Mouse (Mus musculus) bone marrow macrophage, adult 2 months (primary cell): ENCODE data around the gene Nos1. TPM values are rescaled to one million over a fixed set of nuclear protein-coding genes. Genes with fewer than 3 reads are reported as not detected.
A peak's percentile ranks its signal among the peaks of the same experiment; 100 is the strongest.

Experiments used
- H3K27ac ChIP-seq: 2 replicates; pipeline ENCODE4 v1.5.1; 2012; ENCODE audit warnings: low read depth, low read length; ENCODE audit not compliant: insufficient read depth
- H3K4me1 ChIP-seq: 2 replicates; pipeline ENCODE4 v1.6.1; 2012; ENCODE audit warnings: low read length; ENCODE audit not compliant: control insufficient read depth, insufficient read depth
- H3K4me3 ChIP-seq: 2 replicates; pipeline ENCODE4 v1.5.1; 2012; ENCODE audit warnings: mild to moderate bottlenecking, low read length, moderate library complexity; ENCODE audit not compliant: insufficient read depth
- CTCF ChIP-seq: IDR thresholded peaks from 2 replicates; pipeline ENCODE4 v1.5.1; 2012; ENCODE audit warnings: low read depth, mild to moderate bottlenecking, low read length, moderate library complexity
- POLR2A ChIP-seq: IDR thresholded peaks from 2 replicates; pipeline ENCODE4 v1.6.1; 2012; ENCODE audit warnings: mild to moderate bottlenecking, low read depth, low read length, borderline replicate concordance
- polyA plus RNA-seq: library from polyadenylated mRNA; stranded (reverse); fragments of >200 nt; gene quantifications from 2 replicates; pipeline ENCODE4 v1.2.4, GENCODE M21; 2012; ENCODE audit not compliant: missing spikeins, insufficient read depth, insufficient read length

The Nos1 gene
- polyA plus RNA-seq, 1 experiment, result 0.05 TPM

DNA sequence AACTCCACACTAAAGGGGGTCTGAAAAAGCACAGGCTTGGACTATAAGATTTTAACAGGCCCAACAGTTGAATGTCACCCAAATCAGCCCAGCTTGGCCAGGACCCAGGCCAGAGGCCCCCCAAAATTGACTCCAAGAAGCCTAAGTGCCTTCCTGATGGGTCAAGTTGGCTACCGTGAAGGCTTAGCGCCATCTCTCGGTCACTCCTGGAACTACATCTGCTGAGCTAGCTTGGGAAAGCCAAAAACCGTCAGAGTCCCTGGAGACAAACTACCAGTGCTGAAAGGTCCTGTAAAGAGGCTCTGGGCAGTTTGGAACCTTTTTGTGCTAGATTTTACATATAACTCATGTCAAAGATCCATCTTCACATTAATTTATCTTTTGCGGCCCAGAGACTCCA lies 56.1 kb downstream of the Nos1 start:
- Histone ChIP-seq H3K4me3 (no peak overlapping the region), H3K27ac (no peak overlapping the region), H3K4me1 (no peaks in the 10 kb centered on the region)
- no peak for TF ChIP-seq POLR2A
- peak; percentile 70 for TF ChIP-seq CTCF

DNA sequence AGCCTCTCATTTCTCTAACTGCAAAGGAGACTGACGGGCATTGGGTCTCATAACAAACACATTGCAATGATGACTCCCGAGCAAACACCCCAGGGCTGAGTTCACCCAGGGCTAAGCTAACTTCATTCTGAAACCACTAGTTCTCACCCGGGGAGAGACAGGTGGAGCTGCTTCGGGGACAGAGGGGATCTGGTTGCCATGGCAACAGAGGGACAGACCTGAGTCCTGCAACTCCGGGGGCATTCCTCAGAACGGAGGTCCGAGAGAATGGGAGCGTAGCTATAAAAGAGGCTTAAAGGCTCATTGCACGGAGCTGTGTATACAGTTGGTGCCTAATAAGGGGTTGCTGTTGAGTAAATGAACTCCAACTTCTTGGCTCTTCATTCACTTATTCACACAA lies 56.9 kb downstream of the Nos1 start:
- TF ChIP-seq CTCF (no peak), POLR2A (no peak)

DNA sequence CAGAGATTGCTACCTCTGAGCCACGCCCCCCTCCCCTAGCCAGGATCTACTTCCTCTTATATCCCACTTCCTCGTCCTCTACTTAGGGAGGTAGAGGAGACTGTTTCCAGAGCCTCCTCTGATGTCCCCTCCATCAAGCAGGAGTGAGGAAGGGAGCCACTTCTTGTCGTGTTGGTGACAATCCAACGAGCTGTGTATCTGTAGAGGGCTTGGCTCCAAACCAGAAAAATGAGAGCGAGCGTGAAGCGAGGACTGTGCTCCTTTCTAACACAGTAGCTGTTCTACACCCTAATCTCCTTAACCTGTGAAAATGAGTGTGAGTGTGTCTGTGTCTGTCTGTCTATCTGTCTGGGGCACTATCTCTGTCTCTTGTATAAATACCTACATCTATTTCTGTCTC lies 58.7 kb downstream of the Nos1 start:
- no peak overlapping the region for H3K27ac ChIP-seq
- no peaks in the 10 kb centered on the region for H3K4me1 ChIP-seq
- TF ChIP-seq POLR2A (no peak), CTCF (no peak)
- no peak overlapping the region for H3K4me3 ChIP-seq

More for the DNA sequence above, 56.9 kb downstream of the Nos1 start:
- Histone ChIP-seq H3K4me1 (no peaks in the 10 kb centered on the region), H3K4me3 (no peak overlapping the region), H3K27ac (no peak overlapping the region)

DNA sequence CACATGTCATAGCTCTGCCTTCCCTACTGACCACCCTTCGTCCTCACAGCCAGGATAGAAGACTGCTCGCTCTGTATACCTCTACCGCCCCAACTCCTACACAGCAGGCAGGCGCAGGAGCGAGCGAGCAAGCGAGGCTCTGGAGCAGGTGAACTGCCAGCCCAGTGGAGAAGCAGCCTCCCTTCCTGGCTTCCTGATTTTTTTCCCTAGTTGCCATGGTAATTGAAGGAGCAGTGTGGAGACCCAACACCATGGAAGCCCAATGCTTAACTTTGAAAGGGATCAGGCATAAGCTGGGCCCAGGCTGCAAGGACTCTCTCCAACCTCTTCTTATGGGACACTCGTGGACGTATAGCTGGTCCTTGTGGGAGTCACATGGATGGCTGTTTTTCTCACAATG lies 59.4 kb downstream of the Nos1 start:
- H3K27ac ChIP-seq, result no peak overlapping the region
- no peak overlapping the region for H3K4me3 ChIP-seq
- no peaks in the 10 kb centered on the region for H3K4me1 ChIP-seq
- TF ChIP-seq CTCF, result no peak
- TF ChIP-seq POLR2A, result no peak

DNA sequence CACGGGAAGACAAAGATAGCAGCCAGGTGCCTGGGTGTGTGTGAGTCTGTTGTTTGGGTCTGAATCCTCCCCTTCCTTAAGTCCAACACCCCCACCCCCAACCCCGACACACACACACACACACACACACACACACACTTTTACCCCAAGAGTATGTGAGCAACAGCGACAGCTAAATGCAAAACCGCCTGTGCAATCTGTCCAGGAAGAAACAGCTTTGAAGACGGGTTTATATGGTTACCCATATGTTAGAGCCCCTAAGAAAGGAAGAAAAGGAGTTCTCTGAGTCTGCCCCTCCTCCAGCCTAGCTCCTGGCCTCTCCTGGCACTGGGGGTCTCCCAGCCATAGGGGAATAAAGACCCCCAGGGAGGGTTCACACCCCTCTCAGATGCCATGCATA lies 60.2 kb downstream of the Nos1 start:
- H3K27ac ChIP-seq, result no peak overlapping the region
- TF ChIP-seq POLR2A (no peak), CTCF (no peak)
- no peaks in the 10 kb centered on the region for H3K4me1 ChIP-seq
- H3K4me3 ChIP-seq, result no peak overlapping the region

DNA sequence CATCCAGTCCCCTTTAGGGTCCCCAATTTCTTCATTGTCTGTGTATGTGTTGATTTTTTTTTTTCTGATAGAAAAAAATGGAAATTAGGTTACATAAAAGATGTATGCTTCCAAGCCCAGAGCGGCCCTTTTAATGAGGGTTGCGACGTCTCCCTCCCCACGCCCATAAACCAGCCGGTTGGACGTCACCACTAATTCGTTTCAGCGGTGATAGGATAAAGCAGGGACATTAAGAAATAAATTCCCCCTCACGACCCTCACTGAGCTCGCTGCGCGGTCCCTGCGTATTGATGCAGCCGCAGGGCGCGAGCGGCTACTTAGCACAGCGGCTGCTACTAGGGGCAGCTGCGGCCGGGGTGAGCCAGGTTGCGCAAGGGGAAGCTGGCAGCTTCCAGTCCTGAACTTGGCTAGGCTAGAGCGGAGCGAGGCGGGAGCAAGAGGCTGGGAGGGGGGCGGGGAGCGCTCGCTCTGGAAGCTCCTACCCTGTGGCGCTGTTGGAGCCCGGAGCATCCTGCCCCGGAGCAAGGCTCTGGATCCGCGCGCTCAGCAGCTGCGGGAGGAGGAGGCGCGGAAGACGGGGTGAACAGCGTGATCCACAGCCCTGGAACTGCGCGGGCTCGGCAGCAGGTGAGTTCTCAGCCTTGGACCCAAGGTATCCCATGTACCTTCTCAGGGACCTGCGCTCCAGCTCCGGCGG lies 61.0 kb downstream of the Nos1 start:
- no peak for TF ChIP-seq POLR2A
- TF ChIP-seq CTCF, result no peak
- no peak overlapping the region for H3K4me3 ChIP-seq
- no peak overlapping the region for H3K27ac ChIP-seq
- no peaks in the 10 kb centered on the region for H3K4me1 ChIP-seq

DNA sequence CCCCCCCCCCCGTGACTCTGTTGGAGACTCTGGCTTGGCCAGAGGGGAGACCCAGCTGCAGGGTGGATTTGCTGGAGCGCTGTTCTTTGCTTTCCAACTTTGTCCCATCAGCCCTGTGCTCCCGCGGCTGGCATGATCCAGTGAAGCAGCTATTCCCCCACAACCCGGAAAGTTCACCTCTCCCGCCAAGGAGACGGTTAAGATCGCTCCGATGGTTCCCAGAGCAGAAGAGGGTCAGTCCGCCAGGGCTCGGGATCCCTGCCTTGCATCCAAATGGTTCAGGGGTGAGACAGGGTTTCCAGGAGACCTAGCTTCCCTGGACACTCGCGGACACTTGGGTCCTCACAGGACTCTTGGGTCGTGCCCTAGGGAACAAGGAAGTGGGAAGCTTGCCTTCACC lies 61.9 kb downstream of the Nos1 start:
- no peak for TF ChIP-seq CTCF
- TF ChIP-seq POLR2A, result no peak

DNA sequence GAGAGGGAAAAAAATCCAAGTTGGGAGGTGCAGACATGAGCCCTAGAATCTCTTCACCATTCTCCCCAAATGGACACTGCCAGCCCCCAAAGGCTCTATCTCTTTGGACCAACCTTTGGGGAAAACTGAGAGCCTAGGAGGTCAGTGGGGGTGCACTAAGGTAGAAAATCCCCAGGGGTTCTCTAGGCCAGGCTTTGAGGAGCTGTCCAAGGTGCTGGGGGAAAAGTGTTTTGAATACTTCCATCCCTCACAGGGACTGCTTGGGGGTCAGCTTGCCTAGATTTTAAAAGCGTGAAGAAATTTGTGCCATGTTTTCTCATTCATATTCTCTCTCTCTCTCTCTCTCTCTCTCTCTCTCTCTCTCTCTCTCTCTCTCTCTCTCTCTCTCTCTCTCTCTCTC lies 63.8 kb downstream of the Nos1 start:
- TF ChIP-seq POLR2A (no peak), CTCF (no peak)
- no peak overlapping the region for H3K4me3 ChIP-seq
- H3K27ac ChIP-seq, result no peak overlapping the region
- no peaks in the 10 kb centered on the region for H3K4me1 ChIP-seq

More for the DNA sequence above, 61.9 kb downstream of the Nos1 start:
- Histone ChIP-seq H3K27ac (no peak overlapping the region), H3K4me1 (no peaks in the 10 kb centered on the region), H3K4me3 (no peak overlapping the region)

DNA sequence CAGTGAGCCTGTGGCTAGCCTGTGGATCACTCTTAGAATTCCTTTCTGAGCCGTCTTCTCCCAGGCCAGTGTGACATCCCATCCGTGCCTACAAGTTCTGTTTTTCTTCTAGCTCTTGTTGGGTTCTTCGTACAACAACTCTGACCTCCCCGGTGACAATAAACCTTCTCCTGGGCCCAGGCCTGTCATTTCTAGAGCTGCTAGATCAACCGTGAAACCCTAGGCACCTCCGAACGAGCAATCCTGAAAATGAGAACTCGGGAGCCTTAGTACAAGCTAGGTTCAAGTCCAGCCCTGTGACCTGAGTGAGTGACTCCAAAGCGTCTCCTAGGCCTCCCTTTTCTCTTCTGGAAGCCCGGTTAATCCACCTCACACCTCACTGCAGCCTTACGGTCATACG lies 69.6 kb downstream of the Nos1 start:
- Histone ChIP-seq H3K4me1 (no peaks in the 10 kb centered on the region), H3K4me3 (no peak overlapping the region), H3K27ac (no peak overlapping the region)
- no peak for TF ChIP-seq POLR2A
- no peak for TF ChIP-seq CTCF

DNA sequence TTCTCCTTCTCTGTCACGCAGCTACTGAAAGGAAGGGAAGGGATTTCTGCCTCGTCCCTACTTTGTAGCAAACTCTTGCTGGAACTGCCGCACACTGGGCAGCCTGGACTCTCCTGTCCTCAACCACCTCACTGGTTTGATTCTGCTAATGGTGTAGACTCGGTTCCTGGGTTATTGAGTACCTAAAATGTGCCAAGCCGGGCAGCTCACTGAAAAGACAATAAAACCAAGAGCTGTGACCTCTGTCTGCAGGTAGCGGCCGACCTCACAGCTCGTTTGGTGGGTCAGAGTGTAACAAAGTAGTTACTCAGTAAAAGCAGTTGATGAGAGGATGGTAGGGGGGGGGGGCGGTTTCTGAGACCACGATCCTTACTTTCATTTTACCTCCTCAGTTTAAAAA lies 72.9 kb downstream of the Nos1 start:
- TF ChIP-seq CTCF, result no peak
- TF ChIP-seq POLR2A, result no peak
- Histone ChIP-seq H3K27ac (no peak overlapping the region), H3K4me1 (no peaks in the 10 kb centered on the region), H3K4me3 (no peak overlapping the region)
